Mouse (Mus musculus) brain, embryonic 14.5 days (tissue): Measurements from ENCODE around the gene Vps13d.

Source experiments
- CTCF ChIP-seq: fragments of 200-500 bp; IDR thresholded peaks from 2 replicates; pipeline ENCODE4 v1.5.1; 2012; ENCODE audit warnings: inconsistent platforms, mild to moderate bottlenecking, moderate library complexity, borderline replicate concordance; ENCODE audit not compliant: insufficient read depth, insufficient read length; ENCODE audit errors: extremely low read depth
- POLR2A ChIP-seq: fragments of 200-500 bp; IDR thresholded peaks from 2 replicates; pipeline ENCODE4 v1.6.1; 2012; ENCODE audit warnings: mild to moderate bottlenecking, inconsistent platforms, borderline replicate concordance; ENCODE audit not compliant: poor library complexity, insufficient read depth, insufficient read length, severe bottlenecking; ENCODE audit errors: extremely low read depth

- TF ChIP-seq POLR2A (no peak), CTCF (no peak)
Observed at GRCm38 (mm10) chr4:145125463-145126220, 69.2 kb downstream of the Vps13d start.
